ENCODE assay signal across 10 mouse cellular contexts in the genomic region with DNA sequence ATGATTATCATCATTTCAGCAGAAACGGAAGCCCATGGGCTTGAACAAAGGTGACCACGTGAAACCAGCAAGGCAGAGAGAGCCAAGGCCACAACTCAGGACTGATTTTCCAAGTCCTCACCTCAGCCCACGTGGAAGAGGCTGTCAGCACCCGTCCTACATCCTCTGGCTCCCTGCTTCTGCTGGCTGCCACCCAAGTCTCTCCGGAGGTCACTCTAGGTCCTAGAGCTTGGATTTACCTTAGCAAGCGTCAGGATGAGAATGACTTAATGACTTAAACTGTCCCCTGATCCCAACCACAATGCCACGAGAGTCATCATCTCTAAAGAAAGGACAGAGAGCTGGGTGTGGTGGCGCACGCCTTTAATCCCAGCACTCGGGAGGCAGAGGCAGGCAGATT. TPM values are rescaled to one million over a fixed set of nuclear protein-coding genes. Genes with fewer than 3 reads are reported as not detected.
DNase-seq lines count a peak whose midpoint lies in the region; ATAC-seq and TF ChIP-seq lines count a peak whose summit lies in the region.
"Had no signal": no experiment of that assay in that cellular context is flagged by ENCODE, and none has a peak within 500 bp of the region (broad histone marks: within the 10 kb centered on the region; RNA-seq: fewer than 3 reads in every experiment).

No protein-coding gene starts in this region.

- no peaks in the 10 kb centered on the region for H3K27me3 ChIP-seq in lung, embryonic 15.5 days
- H3K27me3 ChIP-seq in heart, embryonic 12.5 days (replicated peaks) = no peaks in the 10 kb centered on the region
- H3K27me3 ChIP-seq in forebrain, embryonic 13.5 days = no peaks in the 10 kb centered on the region
- H3K27me3 ChIP-seq in intestine, postnatal 0 days (replicated peaks; ENCODE audit: control insufficient read depth, insufficient read depth, low read length) = no peaks in the 10 kb centered on the region

- TF ChIP-seq CTCF in intestine, postnatal 0 days (IDR thresholded peaks at IDR 0.05; ENCODE audit: low read depth) = no peak

- WGBS in lung, embryonic 15.5 days = 60% methylated on average over 10 of the region's 10 CpGs
- 49% methylated on average over 10 of the region's 10 CpGs for whole genome bisulfite sequencing in heart, embryonic 12.5 days
- WGBS in forebrain, embryonic 13.5 days = 88% methylated on average over 10 of the region's 10 CpGs
- 72% methylated on average over 10 of the region's 10 CpGs for WGBS in intestine, postnatal 0 days

- no peak for ATAC-seq in lung, embryonic 15.5 days (ENCODE audit: borderline replicate concordance, extremely low read depth, low FRiP score, low TSS enrichment)
- ATAC-seq in heart, embryonic 12.5 days (ENCODE audit: insufficient number of reproducible peaks, low FRiP score) = no peak
- no peak for ATAC-seq in forebrain, embryonic 13.5 days
- ATAC-seq in megakaryocyte progenitor cell, adult 5-6 weeks (replicated peaks; ENCODE audit: poor library complexity) = no peak
- no peak for ATAC-seq in intestine, postnatal 0 days

- DNase-seq in lung, postnatal 25 days (ENCODE audit: low spot score) = no peak
- DNase-seq in kidney, adult 8-10 months = peak; percentile 58 to 76
- DNase-seq in skeletal muscle tissue, adult 2 months (ENCODE audit: low read depth, low spot score) = peak; percentile 85
- DNase-seq: liver had no signal

- H3K4me1 ChIP-seq in lung, embryonic 15.5 days = peaks cover 72% of the 10 kb centered on the region
- peaks cover 97% of the 10 kb centered on the region for H3K4me1 ChIP-seq in heart, embryonic 12.5 days (replicated peaks)
- H3K4me1 ChIP-seq in forebrain, embryonic 13.5 days = peaks cover 55% of the 10 kb centered on the region
- peaks cover 27% of the 10 kb centered on the region for H3K4me1 ChIP-seq in intestine, postnatal 0 days (replicated peaks; ENCODE audit: control insufficient read depth, insufficient read depth, low read length)

- no peak overlapping the region for H3K4me2 ChIP-seq in lung, embryonic 15.5 days
- no peak overlapping the region for H3K4me2 ChIP-seq in heart, embryonic 12.5 days
- H3K4me2 ChIP-seq in forebrain, embryonic 13.5 days = no peak overlapping the region
- no peak overlapping the region for H3K4me2 ChIP-seq in intestine, postnatal 0 days (replicated peaks; ENCODE audit: low read depth)

- H3K27ac ChIP-seq in lung, embryonic 15.5 days = peak overlapping the region; percentile 56; the same call in 1 of the 2 replicates
- H3K27ac ChIP-seq in heart, embryonic 12.5 days (ENCODE audit: poor library complexity, severe bottlenecking) = peak overlapping the region; percentile 44; the same call in 1 of the 2 replicates
- no peak overlapping the region for H3K27ac ChIP-seq in forebrain, embryonic 13.5 days
- H3K27ac ChIP-seq in intestine, postnatal 0 days (ENCODE audit: low read depth, low read length) = no peak overlapping the region
- H3K27ac ChIP-seq: stomach, postnatal 0 days had no signal

- no peak overlapping the region for H3K4me3 ChIP-seq in lung, embryonic 15.5 days
- no peak overlapping the region for H3K4me3 ChIP-seq in heart, embryonic 12.5 days
- H3K4me3 ChIP-seq in forebrain, embryonic 13.5 days = no peak overlapping the region
- no peak overlapping the region for H3K4me3 ChIP-seq in intestine, postnatal 0 days (ENCODE audit: low read depth, low read length)

- no peaks in the 10 kb centered on the region for H3K9me3 ChIP-seq in lung, embryonic 15.5 days
- no peaks in the 10 kb centered on the region for H3K9me3 ChIP-seq in heart, embryonic 12.5 days (replicated peaks)
- H3K9me3 ChIP-seq in forebrain, embryonic 13.5 days (replicated peaks) = no peaks in the 10 kb centered on the region
- no peaks in the 10 kb centered on the region for H3K9me3 ChIP-seq in intestine, postnatal 0 days (ENCODE audit: control insufficient read depth)

- H3K36me3 ChIP-seq in lung, embryonic 15.5 days = no peaks in the 10 kb centered on the region
- H3K36me3 ChIP-seq in heart, embryonic 12.5 days = no peaks in the 10 kb centered on the region
- H3K36me3 ChIP-seq in forebrain, embryonic 13.5 days (ENCODE audit: poor library complexity, severe bottlenecking) = no peaks in the 10 kb centered on the region
- no peaks in the 10 kb centered on the region for H3K36me3 ChIP-seq in intestine, postnatal 0 days (ENCODE audit: control insufficient read depth, insufficient read depth)

- H3K9ac ChIP-seq in lung, embryonic 15.5 days = no peak overlapping the region
- no peak overlapping the region for H3K9ac ChIP-seq in heart, embryonic 12.5 days
- H3K9ac ChIP-seq in forebrain, embryonic 13.5 days = no peak overlapping the region
- H3K9ac ChIP-seq in intestine, postnatal 0 days (ENCODE audit: low read depth, low read length) = no peak overlapping the region

RNA-seq across cellular contexts. Expression of a gene that starts 11.5 kb away (rescaled TPM):
- polyA plus RNA-seq in lung, embryonic 15.5 days (2015; fragmentation: Nextera tagmentation; extraction: Ambion mirVana) = 6.8 and 7.1 TPM in 2 replicates
- polyA plus RNA-seq in heart, embryonic 12.5 days (2016; fragmentation: Nextera tagmentation; extraction: Ambion mirVana) = 6.2 TPM in 2 replicates
- 3.0 and 3.6 TPM in 2 replicates for polyA plus RNA-seq in forebrain, embryonic 13.5 days (2015; fragmentation: Nextera tagmentation; extraction: Ambion mirVana)
- total RNA-seq in megakaryocyte progenitor cell, adult 5-6 weeks (2015) = 1.3 and 1.6 TPM in 2 replicates
- 1.1 and 1.4 TPM in 2 replicates for total RNA-seq in megakaryocyte progenitor cell, adult 5-6 weeks (2017)
- 2.2 and 2.4 TPM in 2 replicates for polyA plus RNA-seq in intestine, postnatal 0 days (2015; fragmentation: Nextera tagmentation; extraction: Ambion mirVana)

Comparison
In these comparisons a context has a peak if more than half of its experiments do, and no peak if none do; other contexts are left out.
1. H3K27ac ChIP-seq: peak in lung, embryonic 15.5 days (single experiment) and heart, embryonic 12.5 days (single experiment); none in forebrain, embryonic 13.5 days (single experiment) and intestine, postnatal 0 days (single experiment).